Mouse (Mus musculus): ENCODE results near the gene Ptar1. TPM values are rescaled to one million over a fixed set of nuclear protein-coding genes. Genes with fewer than 3 reads are reported as not detected.

Ptar1 gene
- polyA plus RNA-seq (2011; ENCODE audit: insufficient read length, low read depth, missing spikeins) = 26.9 and 36.1 TPM in 2 replicates

GRCm38 (mm10) chr19:23687296-23688021, at the start of gene Ptar1:
Gene Ptar1 (plus strand): TSS chr19:23687429.
- peak within 1 kb of the TSS; percentile 94 for H3K4me3 ChIP-seq (ENCODE audit: insufficient read depth, low read length)
- TF ChIP-seq POLR2A (IDR thresholded peaks at IDR 0.05; ENCODE audit: low read depth, low read length) = peak; percentile 91
- TF ChIP-seq CTCF (IDR thresholded peaks at IDR 0.05; ENCODE audit: borderline replicate concordance, insufficient read depth, low read length) = no peak
- H3K4me1 ChIP-seq (ENCODE audit: control insufficient read depth, insufficient read depth, low read length) = no peaks in the 10 kb centered on the region
- peak within 1 kb of the TSS; percentile 95 for H3K27ac ChIP-seq (ENCODE audit: insufficient read depth, low read length)

GRCm38 (mm10) chr19:23643819-23644218, 43.4 kb upstream of the Ptar1 start:
- no peaks in the 10 kb centered on the region for H3K4me1 ChIP-seq (ENCODE audit: control insufficient read depth, insufficient read depth, low read length)
- TF ChIP-seq CTCF (IDR thresholded peaks at IDR 0.05; ENCODE audit: borderline replicate concordance, insufficient read depth, low read length) = no peak
- H3K27ac ChIP-seq (ENCODE audit: insufficient read depth, low read length) = no peak overlapping the region
- no peak overlapping the region for H3K4me3 ChIP-seq (ENCODE audit: insufficient read depth, low read length)

- TF ChIP-seq POLR2A (IDR thresholded peaks at IDR 0.05; ENCODE audit: low read depth, low read length) (no peak), CTCF (IDR thresholded peaks at IDR 0.05; ENCODE audit: borderline replicate concordance, insufficient read depth, low read length) (no peak)
- H3K4me3 ChIP-seq (ENCODE audit: insufficient read depth, low read length) = no peak overlapping the region
- H3K27ac ChIP-seq (ENCODE audit: insufficient read depth, low read length) = no peak overlapping the region
- no peaks in the 10 kb centered on the region for H3K4me1 ChIP-seq (ENCODE audit: control insufficient read depth, insufficient read depth, low read length)
Measured at GRCm38 (mm10) chr19:23645347-23645746, 41.9 kb upstream of the Ptar1 start.

DNA sequence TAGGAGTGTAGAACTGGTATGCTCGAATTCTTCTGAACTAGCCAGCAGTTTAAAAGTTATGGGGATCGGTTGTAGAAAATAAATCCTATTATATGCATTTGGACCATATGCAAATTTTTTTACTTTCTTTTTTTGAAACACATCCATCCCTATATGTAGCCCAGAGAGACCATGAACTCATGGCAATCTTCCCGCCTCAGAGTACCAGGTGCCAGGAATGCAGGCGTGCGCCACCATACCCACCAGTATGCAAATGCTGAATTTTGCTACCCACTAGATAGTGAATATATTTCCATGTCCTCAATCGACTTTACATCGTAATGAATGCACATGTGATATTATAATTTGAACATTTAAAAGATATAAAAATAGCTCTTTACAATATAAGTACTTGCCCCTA, 39.9 kb upstream of the Ptar1 start:
- TF ChIP-seq CTCF (IDR thresholded peaks at IDR 0.05; ENCODE audit: borderline replicate concordance, insufficient read depth, low read length) (no peak), POLR2A (IDR thresholded peaks at IDR 0.05; ENCODE audit: low read depth, low read length) (no peak)
- no peak overlapping the region for H3K4me3 ChIP-seq (ENCODE audit: insufficient read depth, low read length)
- no peaks in the 10 kb centered on the region for H3K4me1 ChIP-seq (ENCODE audit: control insufficient read depth, insufficient read depth, low read length)
- H3K27ac ChIP-seq (ENCODE audit: insufficient read depth, low read length) = no peak overlapping the region

DNA sequence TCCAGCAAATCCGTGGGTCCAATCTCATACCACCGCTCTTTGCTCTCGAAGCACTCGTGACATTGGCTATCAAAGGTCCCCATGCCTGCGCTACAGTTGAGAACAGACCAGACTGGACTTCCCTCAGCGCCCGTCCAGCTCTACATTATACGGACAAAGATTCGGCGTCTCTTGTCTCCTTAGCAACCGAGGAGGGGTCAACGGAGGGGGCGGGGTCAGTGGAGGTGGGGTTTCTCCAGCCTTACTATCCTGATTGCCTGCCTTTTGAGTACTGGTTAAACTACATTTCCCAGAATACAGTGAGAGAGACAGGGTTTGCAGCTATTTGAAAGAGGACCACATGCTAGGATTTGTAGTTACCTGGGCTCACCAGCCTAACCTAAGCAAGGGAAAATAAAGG, 34.6 kb upstream of the Ptar1 start, which contains the start of gene 1700028P14Rik:
Gene 1700028P14Rik, minus strand, starts transcription at position 169 of the 400 bp plus-strand sequence.
- Histone ChIP-seq H3K4me3 (ENCODE audit: insufficient read depth, low read length) (no peak within 1 kb of the TSS), H3K4me1 (ENCODE audit: control insufficient read depth, insufficient read depth, low read length) (no peaks in the 10 kb centered on the region), H3K27ac (ENCODE audit: insufficient read depth, low read length) (no peak within 1 kb of the TSS)
- TF ChIP-seq CTCF (IDR thresholded peaks at IDR 0.05; ENCODE audit: borderline replicate concordance, insufficient read depth, low read length) (no peak), POLR2A (IDR thresholded peaks at IDR 0.05; ENCODE audit: low read depth, low read length) (no peak)

GRCm38 (mm10) chr19:23653154-23653553, 34.1 kb upstream of the Ptar1 start:
- Histone ChIP-seq H3K27ac (ENCODE audit: insufficient read depth, low read length) (no peak overlapping the region), H3K4me1 (ENCODE audit: control insufficient read depth, insufficient read depth, low read length) (no peaks in the 10 kb centered on the region), H3K4me3 (ENCODE audit: insufficient read depth, low read length) (no peak overlapping the region)
- no peak for TF ChIP-seq POLR2A (IDR thresholded peaks at IDR 0.05; ENCODE audit: low read depth, low read length)
- TF ChIP-seq CTCF (IDR thresholded peaks at IDR 0.05; ENCODE audit: borderline replicate concordance, insufficient read depth, low read length) = no peak

DNA sequence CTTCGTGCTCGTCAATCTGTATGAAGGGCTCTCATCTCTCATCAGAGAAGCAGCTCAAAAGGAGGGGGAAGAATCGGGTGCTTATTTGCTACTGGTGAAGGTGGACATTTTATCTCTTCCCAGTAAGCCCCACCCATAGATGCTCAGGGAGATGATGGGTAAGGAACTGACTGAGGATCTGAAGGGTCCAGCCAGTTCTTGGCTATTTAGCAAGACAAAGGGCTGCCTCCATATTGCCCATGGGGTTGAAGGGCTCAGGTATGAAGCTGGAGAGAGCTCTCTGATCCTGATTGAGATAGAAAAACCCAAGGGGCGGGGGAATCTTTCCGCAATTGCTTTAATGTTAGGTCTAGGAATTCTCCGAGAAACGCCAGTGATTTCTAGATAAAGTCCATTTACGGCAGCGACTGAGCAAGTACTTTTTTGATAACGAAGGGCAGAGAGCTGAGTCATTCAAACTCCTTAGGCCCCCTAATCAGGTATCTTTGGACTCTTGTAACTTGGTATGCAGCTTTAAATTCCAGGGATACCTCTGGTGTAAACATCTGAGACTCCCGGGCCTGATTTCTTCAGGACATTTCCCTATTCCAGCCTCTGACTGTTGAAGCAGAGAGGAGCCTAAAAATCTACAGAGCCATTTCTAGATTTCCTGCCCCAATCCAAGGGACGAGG, 29.8 kb upstream of the Ptar1 start:
- no peak overlapping the region for H3K27ac ChIP-seq (ENCODE audit: insufficient read depth, low read length)
- no peak for TF ChIP-seq POLR2A (IDR thresholded peaks at IDR 0.05; ENCODE audit: low read depth, low read length)
- TF ChIP-seq CTCF (IDR thresholded peaks at IDR 0.05; ENCODE audit: borderline replicate concordance, insufficient read depth, low read length) = no peak
- no peak overlapping the region for H3K4me3 ChIP-seq (ENCODE audit: insufficient read depth, low read length)
- H3K4me1 ChIP-seq (ENCODE audit: control insufficient read depth, insufficient read depth, low read length) = no peaks in the 10 kb centered on the region

- Histone ChIP-seq H3K4me1 (ENCODE audit: control insufficient read depth, insufficient read depth, low read length) (no peaks in the 10 kb centered on the region), H3K27ac (ENCODE audit: insufficient read depth, low read length) (no peak overlapping the region), H3K4me3 (ENCODE audit: insufficient read depth, low read length) (no peak overlapping the region)
- TF ChIP-seq POLR2A (IDR thresholded peaks at IDR 0.05; ENCODE audit: low read depth, low read length) (no peak), CTCF (IDR thresholded peaks at IDR 0.05; ENCODE audit: borderline replicate concordance, insufficient read depth, low read length) (no peak)
Measured at GRCm38 (mm10) chr19:23658350-23658749, 28.9 kb upstream of the Ptar1 start.

DNA sequence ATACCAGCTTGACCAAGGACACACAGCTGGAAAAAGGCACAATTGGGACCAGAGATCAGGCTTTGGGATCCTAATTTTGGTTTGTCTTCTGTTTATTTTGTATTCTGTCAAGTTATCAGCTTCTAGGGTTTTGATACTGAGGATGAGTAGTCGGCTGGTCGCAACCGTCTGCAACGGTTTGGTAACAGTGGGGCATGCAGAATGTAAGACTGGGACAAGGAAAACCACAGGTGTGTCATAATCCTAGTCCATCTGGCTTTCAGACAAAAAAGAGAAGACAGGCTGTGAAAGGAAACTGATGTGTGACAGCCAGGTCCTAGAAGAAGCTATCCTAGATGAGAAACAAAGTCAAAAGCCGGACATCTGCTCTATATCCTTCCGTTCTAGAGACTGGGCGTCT, 23.1 kb upstream of the Ptar1 start:
- no peak for TF ChIP-seq CTCF (IDR thresholded peaks at IDR 0.05; ENCODE audit: borderline replicate concordance, insufficient read depth, low read length)
- no peak for TF ChIP-seq POLR2A (IDR thresholded peaks at IDR 0.05; ENCODE audit: low read depth, low read length)
- Histone ChIP-seq H3K4me1 (ENCODE audit: control insufficient read depth, insufficient read depth, low read length) (no peaks in the 10 kb centered on the region), H3K27ac (ENCODE audit: insufficient read depth, low read length) (no peak overlapping the region)

DNA sequence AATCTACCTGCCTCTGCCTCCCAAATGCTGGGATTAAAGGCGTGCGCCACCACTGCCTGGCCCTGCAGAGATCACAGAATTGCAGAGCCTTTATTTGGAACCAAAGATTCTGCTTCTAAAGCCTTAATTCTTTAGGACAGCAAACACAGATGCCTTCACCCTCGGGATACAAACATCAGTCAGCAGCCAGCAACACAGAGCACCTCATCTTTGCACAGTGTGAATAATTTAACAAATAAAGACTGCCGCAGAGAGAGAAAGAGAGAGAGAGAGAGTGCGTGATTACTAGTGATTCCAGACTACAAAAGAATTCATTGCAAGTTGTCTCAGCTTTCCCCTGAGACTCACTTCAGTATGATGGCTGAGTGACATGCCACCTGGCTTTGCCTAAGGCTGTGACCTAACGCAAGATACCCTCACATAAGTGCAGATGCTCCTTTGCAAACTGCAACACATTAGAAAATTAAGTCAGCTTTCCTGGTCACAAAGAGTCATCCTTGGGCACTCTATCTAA, 19.0 kb upstream of the Ptar1 start:
- no peak overlapping the region for H3K4me3 ChIP-seq (ENCODE audit: insufficient read depth, low read length)
- H3K4me1 ChIP-seq (ENCODE audit: control insufficient read depth, insufficient read depth, low read length) = no peaks in the 10 kb centered on the region

More for the DNA sequence above, 23.1 kb upstream of the Ptar1 start:
- no peak overlapping the region for H3K4me3 ChIP-seq (ENCODE audit: insufficient read depth, low read length)

More for the DNA sequence above, 19.0 kb upstream of the Ptar1 start:
- no peak overlapping the region for H3K27ac ChIP-seq (ENCODE audit: insufficient read depth, low read length)
- TF ChIP-seq POLR2A (IDR thresholded peaks at IDR 0.05; ENCODE audit: low read depth, low read length) (no peak), CTCF (IDR thresholded peaks at IDR 0.05; ENCODE audit: borderline replicate concordance, insufficient read depth, low read length) (no peak)
